Mouse (Mus musculus): ENCODE measurements around the gene Cad.

DNA sequence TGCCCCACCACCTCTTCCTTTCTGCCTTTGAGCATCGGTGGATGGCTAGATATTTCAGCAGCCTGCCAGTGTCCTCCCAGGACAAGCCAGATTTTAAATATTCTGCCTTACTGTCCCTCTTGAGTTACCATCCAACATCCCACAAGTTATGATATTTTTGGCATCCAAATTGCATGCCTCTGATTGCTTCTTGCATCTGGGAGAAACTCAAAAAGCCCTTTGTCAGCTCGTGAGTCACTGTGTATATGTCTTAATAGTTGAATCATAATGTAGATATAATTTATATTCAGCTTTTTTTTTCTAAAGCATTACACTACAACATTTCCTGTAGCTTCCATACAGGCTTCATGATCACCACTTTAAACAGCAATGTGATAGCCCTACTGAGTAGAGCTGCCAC lies 32.6 kb downstream of the Cad start:
- TF ChIP-seq TAL1 (IDR thresholded peaks at IDR 0.05; ENCODE audit: low read length) = no peak
- TF ChIP-seq GATA1 (IDR thresholded peaks at IDR 0.05; ENCODE audit: low read length) = no peak
